Mouse (Mus musculus) mouse trophoblast stem cell (cell line): Measurements from ENCODE around the gene Trim12c.
"Not testable (repeated sequence)": the region's sequence is repeated elsewhere in the genome, so short reads cannot be mapped to it uniquely, and the experiment has no call there.

Source experiments
- in situ Hi-C, 2 experiments: fragments of 300-500 bp; cut with MseI, MboI; formaldehyde crosslinking; loops; 2 replicates in 1 of 2; 3 replicates in 1 of 2; pipeline ENCODE4 v1.15.1; 2025

Trim12c gene

DNA sequence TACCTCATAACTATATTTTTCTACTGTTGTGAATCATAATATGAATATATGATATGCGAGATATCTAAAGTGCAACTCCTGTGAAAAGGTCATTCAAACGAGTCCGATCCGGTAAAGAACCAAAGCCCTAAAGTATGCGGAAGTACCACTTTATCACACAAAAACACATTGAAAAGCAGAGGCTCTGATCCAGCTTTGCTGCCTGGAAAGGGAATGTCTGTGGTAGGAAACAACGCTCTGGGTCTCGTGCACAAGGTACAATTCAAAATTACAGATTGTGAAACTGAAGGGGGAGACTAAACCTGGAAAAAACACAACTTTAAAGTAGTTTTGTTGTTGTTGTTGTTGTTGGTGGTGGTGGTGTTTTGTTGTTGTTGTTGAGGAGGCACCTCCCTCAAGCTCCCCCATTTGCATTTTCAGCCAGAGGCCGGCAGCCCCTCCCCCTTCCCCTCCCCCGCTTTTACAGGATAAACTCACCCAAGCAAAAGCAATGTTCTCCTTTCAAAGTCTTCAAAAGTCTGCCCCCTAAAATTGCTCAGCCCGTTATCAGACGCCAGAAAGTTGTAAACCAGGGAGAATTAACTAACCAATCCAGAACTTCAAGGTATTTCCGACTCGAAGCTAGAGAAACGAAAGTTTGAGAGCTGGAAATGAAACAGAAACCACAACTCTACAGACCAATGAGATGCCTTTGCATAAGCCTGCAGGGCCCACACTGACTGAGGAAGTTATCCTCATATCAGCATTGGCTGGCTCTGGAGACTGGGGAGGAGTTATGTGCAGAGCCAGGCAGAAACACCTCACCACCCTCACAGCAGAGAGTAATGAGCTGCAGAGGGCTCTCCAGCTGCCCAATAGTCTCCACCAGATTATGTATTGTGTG is at the start of gene Trim12c:
Gene Trim12c, minus strand, starts transcription at position 646 of the 883 bp plus-strand sequence.
- in situ Hi-C loops = no loop called here

DNA sequence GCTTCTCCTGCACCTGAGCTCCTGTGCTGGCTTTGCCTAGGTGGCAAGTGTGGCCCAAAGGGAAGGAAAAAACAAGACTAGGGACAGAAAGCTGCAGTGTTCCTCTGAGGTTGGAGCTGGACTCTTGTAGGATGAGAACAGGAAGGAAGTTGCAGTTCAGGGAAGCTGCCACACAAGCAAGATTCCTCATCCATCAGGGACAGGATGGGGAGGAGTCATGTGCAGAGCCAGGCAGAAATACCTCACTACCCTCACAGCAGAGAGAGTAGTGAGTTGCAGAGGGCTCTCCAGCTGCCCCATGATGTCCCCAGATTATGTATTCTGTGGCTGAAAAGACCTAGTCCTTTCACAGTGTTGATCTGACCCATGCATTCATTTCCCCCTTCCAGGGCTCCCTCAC is 48.0 kb upstream of the Trim12c start:
- in situ Hi-C loops = no loop called here

DNA sequence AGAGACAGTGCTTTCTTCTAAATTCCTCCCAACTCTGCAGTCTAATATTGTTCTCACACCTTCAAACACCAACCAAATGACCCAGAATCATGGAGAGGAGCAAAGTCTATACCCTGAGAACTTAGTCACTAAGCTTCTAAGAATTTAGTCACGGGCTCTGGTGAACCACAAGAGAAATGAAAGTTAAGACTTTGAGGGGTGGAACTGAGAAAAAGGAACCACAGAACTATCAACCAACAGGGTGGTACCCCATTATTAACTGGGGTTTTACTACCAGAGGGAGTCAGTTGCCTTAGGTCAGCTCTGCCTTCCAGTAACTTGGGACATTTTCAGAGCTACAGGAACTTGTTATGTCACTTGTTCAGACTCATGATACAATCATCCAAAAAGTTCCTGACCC is 47.5 kb upstream of the Trim12c start, which contains the start of gene Trim30c:
Gene Trim30c, minus strand, starts transcription at position 140 of the 400 bp plus-strand sequence.
- in situ Hi-C loops = no loop called here

DNA sequence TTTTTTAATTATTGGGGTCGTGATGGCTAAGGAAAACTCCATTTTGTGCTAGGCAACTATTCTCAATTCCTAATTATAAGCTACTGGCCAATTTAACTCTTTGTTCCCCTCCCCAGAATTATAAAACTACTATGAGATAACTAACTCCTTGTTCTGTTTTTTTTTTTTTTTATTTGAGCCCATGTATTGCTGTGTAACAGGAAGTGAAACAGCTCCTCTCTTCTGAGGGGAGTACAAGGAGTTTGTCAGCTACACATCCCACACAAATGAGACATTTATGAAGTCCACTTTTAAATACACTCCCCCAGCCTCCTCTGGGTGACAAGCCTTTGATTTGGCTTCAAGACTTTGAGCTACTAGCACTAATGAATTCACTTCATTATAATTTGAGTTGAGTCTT is 45.3 kb upstream of the Trim12c start:
- in situ Hi-C loops = no loop called here

DNA sequence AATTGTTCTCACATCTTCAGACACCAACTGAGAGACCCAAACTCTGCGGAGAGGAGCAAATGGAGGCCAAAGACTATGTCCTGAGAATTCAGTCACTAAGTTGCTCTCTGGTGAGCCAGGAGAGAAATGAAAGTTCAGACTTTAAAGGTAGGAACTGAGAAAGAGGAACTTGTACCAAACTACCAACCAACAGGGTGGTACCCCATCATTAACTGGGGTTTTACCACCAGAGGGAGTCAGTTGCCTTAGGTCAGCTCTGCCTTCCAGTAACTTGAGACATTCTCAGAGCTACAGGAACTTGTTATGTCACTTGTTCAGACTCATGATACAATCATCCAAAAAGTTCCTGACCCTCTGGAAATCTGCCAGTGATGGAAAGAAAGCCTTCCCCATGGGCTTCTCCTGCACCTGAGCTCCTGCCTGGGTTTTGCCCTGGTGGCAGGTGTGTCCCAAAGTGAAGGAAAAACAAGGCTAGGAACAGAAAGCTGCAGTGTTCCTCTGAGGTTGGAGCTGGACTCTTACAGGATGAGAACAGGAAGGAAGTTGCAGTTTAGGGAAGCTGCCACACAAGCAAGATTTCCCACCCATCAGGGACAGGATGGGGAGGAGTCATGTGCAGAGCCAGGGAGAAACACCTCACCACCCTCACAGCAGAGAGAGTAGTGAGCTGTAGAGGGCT is 16.7 kb upstream of the Trim12c start, which contains the start of gene Trim30b:
Gene Trim30b, minus strand, starts transcription at position 149 of the 679 bp plus-strand sequence.
- in situ Hi-C loops = no loop called here

DNA sequence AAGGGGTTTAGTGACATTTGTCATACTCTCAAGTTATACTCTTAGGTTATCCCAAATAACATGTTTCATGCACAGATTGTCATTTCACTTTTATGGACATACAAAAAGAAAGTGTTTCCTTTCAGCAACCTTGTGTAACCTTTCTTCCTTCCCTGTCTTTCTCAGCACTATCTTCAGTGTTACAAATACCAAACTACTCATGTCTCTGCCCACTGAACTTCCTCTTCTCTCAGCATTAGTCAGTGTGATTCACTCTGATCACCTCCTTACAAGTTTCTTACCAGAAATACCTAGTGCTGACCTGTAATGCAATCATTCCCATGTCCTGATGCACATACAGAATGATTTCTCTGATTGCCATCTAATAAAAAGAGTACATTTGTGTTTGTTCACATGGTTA is 13.2 kb upstream of the Trim12c start:
- in situ Hi-C loops = no loop called here

DNA sequence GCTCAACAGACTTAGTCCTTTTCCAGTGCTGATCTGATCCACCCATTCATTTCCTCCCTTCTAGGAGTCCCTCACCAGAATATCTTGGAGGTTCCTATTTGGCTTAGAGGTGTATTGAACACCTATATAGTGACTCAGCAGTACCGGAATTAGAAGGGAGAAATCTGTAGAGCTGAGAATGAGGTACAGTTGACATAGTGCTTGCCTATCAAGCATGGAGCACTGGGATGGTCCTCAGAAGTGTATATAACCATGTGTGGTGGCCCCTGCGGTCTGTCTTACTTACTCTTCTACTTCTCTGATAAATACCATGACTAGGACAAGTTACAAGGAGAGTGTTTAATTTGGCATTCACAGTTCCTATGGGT is 422 bp upstream of the Trim12c start:
- in situ Hi-C loops = no loop called here

DNA sequence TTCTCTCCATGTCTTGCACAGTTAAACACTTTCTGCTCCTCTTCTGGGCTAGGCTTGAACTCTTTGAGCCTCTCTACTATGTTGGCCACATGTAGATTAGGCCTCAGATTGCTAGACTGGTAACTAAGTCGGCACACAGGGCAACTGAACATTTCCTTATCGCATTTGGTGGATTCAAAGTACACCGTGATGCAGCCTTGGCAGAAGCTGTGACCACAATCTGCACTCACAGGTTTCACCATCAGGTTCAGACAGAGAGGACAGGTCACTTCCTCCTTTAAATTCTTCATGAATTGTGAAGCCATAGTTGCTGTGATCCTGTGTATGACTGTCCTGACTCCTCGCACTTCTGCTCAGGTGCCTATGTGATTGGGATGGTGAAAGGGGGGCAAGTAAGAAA is 5.1 kb downstream of the Trim12c start:
- in situ Hi-C loops = not testable (repeated sequence)

DNA sequence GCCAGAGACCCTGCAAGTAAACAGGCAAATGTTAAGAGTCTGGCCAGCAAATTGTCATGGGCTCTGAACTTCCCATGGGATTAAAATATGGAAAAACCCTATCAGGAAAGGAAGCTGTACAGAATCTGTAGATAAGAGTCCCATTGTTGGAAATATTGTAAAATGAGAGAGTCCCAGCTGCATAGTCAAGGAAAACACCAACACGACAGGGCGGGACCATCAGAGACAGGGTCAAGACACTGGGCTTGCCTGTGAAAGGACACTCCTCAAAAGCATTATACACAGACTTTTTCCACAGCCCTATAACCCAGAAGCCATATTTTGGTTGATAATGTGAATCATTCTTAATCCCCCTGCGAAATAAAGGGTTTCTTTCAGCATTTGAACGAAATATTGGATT is 12.4 kb downstream of the Trim12c start:
- in situ Hi-C loops = not testable (repeated sequence)

DNA sequence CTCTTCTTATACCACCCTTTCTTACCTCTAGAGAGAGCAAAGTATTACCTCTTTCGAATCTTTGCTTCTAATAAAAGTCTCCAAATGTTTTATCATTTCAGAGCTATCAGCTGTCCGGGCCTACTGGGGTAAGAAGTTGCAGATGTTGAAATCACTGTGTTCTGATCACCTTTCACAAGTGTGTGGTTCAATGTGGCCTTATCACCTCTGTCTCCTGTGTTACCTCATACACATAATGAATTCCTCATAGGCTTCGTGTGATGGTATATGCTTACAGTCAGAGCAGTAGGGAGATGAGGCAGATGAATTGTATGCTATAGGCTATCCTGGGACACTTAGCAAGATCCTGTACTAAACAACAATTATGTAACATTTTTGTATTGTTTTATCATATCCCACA is 17.6 kb downstream of the Trim12c start:
- in situ Hi-C loops = not testable (repeated sequence)

DNA sequence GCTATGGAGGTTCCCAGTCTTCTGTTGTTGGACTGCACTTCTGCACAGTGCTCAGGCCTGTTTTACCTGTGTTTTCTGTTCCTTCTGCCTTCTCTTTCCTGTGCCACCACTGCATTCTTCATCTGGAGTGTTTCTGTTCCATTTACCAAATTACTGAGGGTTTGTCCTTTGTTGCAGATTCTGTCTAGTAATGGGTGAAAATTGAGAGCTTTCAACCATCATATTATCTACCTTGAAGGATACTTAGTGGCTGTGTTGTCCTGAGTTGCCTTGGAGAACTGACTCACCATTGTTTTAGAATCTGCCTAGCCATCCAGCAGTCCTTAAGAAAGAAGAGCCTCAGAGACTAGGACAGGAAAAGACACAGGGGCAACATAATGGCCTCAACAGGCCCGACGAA is 24.0 kb downstream of the Trim12c start, which contains the start of gene Trim34b:
Gene Trim34b, plus strand, starts transcription at position 301 of the 400 bp plus-strand sequence.
- in situ Hi-C loops = not testable (repeated sequence)

DNA sequence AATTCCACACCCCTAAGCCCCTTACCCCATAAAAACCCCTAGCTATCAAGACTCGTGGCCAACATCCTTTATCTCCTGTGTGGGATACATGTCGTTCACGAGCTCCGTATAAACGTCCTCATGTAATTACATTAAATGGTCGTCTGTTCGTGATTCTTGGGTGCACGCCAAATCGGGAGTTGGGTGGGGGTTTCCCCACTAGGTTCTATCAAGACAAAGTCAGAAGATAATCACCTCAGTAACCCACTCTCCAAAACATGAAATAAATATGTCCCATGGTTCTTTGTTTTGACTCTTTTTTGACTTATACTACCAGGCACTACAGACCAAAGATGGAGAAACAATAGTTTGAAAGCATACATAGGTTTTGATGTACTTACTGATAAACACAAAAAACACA is 31.1 kb downstream of the Trim12c start:
- in situ Hi-C loops = no loop called here

DNA sequence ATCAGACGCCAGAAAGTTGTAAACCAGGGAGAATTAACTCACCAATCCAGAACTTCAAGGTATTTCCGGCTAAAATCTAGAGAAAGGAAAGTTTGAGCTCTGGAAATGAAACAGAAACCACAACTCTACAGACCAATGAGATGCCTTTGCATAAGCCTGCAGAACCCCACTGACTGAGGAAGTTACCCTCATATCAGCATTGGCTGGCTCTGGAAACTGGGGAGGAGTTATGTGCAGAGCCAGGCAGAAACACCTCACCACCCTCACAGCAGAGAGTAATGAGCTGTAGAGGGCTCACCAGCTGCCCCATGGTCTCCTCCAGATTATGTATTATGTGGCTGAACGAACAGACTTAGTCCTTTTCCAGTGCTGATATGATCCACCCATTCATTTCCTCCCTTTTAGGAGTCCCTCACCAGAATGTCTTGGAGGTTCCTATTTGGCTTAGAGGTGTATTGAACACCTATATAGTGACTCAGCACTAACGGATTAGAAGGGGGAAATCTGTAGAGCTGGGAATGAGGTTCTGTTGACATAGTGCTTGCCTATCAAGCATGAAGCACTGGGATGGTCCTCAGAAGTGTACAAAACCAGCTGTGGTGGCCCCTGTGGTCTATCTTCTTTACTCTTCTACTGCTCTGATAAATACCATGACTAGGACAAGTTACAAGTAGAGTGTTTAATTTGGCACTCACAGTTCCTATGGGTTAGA is 37.6 kb downstream of the Trim12c start, which contains the start of gene Trim12a:
Gene Trim12a, minus strand, starts transcription at position 98 of the 712 bp plus-strand sequence.
- in situ Hi-C loops = not testable (repeated sequence)

DNA sequence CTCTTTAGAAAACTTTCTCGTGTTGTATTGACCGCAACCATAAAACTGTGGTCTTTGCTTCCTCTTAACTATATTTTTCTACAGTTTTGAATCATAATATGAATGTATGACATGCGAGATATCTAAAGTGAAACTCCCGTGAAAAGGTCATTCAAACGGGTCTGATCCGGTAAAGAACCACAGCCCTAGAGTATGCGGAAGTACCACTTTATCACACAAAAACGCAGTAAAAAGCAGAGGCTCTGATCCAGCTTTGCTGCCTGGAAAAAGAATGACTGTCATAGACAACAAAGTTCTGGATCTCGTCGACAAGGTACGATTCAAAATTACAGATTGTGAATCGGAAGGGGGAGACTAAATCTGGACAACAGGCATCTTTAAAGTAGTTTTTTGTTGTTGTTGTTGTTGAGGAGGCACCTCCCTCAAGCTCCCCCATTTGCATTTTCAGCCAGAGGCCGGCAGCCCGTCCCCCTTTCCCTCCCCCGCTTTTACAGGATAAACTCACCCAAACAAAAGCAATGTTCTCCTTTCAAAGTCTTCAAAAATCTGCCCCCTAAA is 38.3 kb downstream of the Trim12c start:
- in situ Hi-C loops = no loop called here

DNA sequence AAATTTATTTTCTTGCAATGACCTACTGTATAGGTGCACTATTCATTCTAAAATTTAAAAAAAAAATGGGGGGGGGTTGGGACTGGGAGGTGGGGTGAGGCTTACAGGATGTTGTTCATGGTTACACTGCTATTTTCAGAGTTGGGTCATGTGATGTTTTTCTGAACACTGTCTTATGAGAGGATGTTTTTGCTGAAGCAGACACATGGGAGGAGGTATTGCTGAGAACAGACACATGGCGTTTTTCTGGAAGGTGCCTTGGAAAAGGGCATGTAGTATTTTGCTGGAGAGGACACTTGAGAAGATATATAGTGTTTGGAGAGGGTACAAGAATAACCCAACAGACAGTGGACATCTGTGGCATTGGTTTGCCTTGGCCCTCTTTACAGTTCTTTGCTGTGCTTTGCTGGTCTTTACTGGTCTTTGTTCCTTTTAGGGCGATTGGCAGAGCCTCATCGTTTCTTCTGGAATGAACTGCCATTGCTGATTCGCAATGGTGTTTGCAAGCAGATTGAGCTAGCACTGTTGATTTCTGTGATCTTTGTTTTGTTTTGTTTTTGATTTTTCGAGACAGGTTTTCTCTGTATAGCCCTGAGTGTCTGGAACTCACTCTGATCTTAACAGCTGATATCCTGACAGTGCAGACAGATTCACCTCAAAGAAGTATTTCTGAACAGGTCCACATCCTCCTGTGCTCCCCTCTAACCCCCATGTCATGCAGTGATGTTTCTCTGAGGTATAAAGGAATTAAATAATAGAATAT is 61.3 kb downstream of the Trim12c start:
- in situ Hi-C loops = no loop called here

DNA sequence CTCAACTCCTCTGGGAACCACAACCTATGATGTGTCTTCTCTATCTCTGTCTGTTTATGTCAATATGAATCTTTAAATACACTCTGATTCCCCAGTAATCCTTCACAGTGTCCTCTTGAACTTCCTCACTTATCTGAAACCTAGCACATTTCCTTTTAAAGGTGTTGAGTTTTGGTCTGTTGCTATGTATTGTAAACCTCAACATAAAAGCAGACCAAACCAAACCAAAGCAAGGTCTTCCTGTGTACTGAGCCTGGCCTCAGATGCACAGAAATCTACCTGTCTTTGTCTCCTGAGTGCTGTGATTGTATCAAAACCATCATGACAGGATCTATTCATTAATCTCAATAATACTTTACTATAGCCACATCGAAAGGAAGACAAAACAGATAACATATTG is 62.5 kb downstream of the Trim12c start:
- in situ Hi-C loops = no loop called here
